Mouse (Mus musculus) bone marrow, adult 2 months (tissue): ENCODE data around the gene Olfr150. TPM values are rescaled to one million over a fixed set of nuclear protein-coding genes. Genes with fewer than 3 reads are reported as not detected.
"Not testable (repeated sequence)": the region's sequence is repeated elsewhere in the genome, so short reads cannot be mapped to it uniquely, and the experiment has no call there.

Source experiments
- H3K27ac ChIP-seq: fragments of 200-500 bp; 2 replicates; pipeline ENCODE4 v1.5.1; 2012; ENCODE audit warnings: low read depth, mild to moderate bottlenecking, control low read depth, inconsistent platforms, low read length; ENCODE audit not compliant: control insufficient read depth, poor library complexity, insufficient read depth
- H3K4me1 ChIP-seq: fragments of 200-500 bp; 2 replicates; pipeline ENCODE4 v1.6.1; 2011; ENCODE audit warnings: low read length; ENCODE audit not compliant: control insufficient read depth, insufficient read depth
- H3K4me3 ChIP-seq: fragments of 200-500 bp; replicated peaks from 2 replicates; pipeline ENCODE3; 2011; ENCODE audit warnings: mild to moderate bottlenecking, low read depth, low read length, control low read depth; ENCODE audit not compliant: control insufficient read depth
- CTCF ChIP-seq: fragments of 200-500 bp; IDR thresholded peaks from 2 replicates; pipeline ENCODE4 v1.5.1; 2011; ENCODE audit warnings: low read length, control low read depth; ENCODE audit not compliant: control insufficient read depth, insufficient read depth
- POLR2A ChIP-seq: fragments of 200-500 bp; IDR thresholded peaks from 2 replicates; pipeline ENCODE4 v1.6.1; 2011; ENCODE audit warnings: low read depth, mild to moderate bottlenecking, control low read depth, low read length, borderline replicate concordance; ENCODE audit not compliant: control insufficient read depth
- WGBS: fragments of 180-500 bp; shearing (Covaris S2); methylation state at CpG from one replicate; pipeline ENCODE4 v1.1.7; 2018; 5-methylcytosine and 5-hydroxymethylcytosine counted together
- polyA plus RNA-seq: library from polyadenylated mRNA; stranded (reverse); fragments of >200 nt; gene quantifications from 2 replicates; pipeline ENCODE4 v1.2.4, GENCODE M21; 2011; ENCODE audit warnings: low replicate concordance; ENCODE audit not compliant: missing spikeins, insufficient read depth, insufficient read length

Gene Olfr150
- polyA plus RNA-seq: 1.1 and 5.3 TPM in 2 replicates

DNA sequence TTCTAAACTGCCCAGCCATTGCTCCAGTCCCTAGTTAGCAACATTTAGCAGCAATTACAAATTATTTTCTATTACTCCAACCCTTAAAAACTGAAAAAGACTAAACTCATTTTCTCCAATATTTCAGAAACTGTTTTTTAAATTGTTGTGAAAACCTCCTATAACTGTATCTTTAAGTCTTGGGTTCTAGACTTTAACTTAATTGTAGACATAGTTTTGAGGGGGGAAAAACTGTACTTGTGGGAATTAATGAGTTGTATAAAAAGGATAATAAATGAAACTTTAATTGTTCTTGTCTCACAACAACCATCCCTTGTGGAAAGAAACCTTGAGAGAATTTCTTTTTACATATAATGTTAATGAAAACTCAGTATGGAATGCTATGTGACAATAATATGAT lies at the start of gene Olfr150:
TSS of gene Olfr150 (plus strand) at position 301 of the 400 bp plus-strand sequence.
- Histone ChIP-seq H3K4me1 (no peaks in the 10 kb centered on the region), H3K4me3 (no peak within 1 kb of the TSS), H3K27ac (no peak within 1 kb of the TSS)
- TF ChIP-seq CTCF (no peak), POLR2A (no peak)

DNA sequence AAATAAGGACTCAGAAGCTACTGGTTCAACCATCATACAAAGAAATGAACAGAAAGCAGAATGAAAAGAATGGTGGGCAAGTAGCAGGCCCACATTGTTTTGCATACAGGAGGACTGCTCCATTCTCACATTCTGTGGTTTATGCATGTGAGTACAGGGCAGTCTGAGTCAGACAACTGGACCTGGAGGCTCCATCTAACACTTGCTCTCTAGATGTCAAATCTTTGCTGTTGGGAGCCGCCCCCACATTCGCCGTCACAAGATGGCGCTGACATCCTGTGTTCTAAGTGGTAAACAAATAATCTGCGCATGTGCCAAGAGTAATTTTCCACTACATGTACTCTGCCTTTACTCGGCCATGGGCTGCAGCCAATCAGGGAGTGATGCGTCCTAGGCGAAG lies 29.7 kb upstream of the Olfr150 start:
- not testable (repeated sequence) for H3K27ac ChIP-seq, H3K4me3 ChIP-seq, H3K4me1 ChIP-seq
- WGBS: 88% methylated on average over 8 of the region's 8 CpGs

- TF ChIP-seq CTCF (no peak), POLR2A (no peak)
- Histone ChIP-seq H3K4me1 (no peaks in the 10 kb centered on the region), H3K27ac (no peak within 1 kb of the TSS), H3K4me3 (no peak within 1 kb of the TSS)
Measured at GRCm38 (mm10) chr9:39707017-39707416, 23.8 kb upstream of the Olfr150 start, which contains the start of gene Olfr149. Gene Olfr149, minus strand, starts transcription at chr9:39707117.

DNA sequence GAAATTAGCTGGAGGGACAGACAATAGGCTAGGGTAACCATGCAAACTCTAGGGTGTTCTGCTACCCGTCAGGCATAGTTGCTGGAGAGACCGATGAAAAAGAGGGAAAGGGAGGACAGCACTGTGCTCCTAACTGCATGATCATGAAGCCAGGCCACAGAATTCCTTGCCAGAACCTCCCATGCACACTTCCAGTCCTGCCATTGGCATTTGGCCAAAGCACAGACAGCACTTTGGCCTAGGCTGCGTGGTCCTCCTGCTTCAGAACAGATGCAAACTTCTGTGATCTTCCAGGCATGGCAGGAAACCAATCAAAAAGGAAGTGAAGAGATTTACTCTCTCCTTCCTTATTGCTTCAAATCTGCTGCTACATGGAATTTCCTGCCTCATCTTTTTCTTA lies 21.8 kb upstream of the Olfr150 start:
- H3K4me3 ChIP-seq: no peak overlapping the region
- H3K4me1 ChIP-seq: no peaks in the 10 kb centered on the region
- WGBS: 39% methylated on average over 3 of the region's 3 CpGs
- TF ChIP-seq POLR2A (no peak), CTCF (no peak)
- no peak overlapping the region for H3K27ac ChIP-seq

DNA sequence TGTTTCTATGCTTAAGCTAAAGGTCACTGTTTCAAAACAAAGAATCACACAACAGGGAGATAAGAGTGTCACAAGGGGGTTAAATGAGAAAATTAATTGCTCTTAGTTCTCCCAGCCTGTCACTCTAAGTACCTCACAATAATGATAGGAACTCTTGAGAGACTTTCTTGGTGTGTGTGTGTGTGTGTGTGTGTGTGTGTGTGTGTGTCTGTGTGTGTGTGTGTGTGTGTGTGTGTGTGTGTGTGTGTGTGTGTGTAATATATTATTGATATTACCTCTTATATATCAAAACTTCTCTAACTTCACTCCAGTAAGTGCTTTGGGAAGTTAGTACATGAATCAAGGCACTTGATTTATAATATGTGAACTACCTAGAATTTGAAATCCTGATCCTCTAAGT lies 19.7 kb upstream of the Olfr150 start, which contains the start of gene Olfr965:
TSS of gene Olfr965 (plus strand) at position 301 of the 400 bp plus-strand sequence.
- TF ChIP-seq POLR2A (no peak), CTCF (no peak)
- no peaks in the 10 kb centered on the region for H3K4me1 ChIP-seq
- no peak within 1 kb of the TSS for H3K27ac ChIP-seq
- no peak within 1 kb of the TSS for H3K4me3 ChIP-seq

DNA sequence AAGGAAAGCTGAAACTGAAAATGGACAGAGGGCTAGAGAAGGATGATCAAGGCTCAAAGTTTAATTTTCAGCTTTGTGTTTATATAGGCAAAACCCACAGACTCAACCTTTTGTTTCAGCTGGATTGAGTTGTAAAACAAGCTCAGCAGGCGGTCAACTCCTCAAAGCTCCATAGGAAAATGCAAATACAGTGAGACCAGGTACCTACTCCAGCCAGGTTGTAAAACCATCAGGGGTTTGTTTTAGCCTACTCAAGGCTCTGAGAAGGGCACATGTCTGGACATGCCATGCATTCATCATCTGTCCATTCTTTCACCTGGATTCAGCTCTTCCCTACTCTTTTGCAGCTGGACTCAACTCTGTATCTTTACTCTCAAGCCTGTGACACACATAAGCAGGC lies 10.0 kb downstream of the Olfr150 start:
- Histone ChIP-seq H3K4me1 (no peaks in the 10 kb centered on the region), H3K4me3 (no peak overlapping the region), H3K27ac (no peak overlapping the region)
- WGBS: 80% methylated on average over 1 of the region's 1 CpGs
- TF ChIP-seq CTCF (no peak), POLR2A (no peak)

DNA sequence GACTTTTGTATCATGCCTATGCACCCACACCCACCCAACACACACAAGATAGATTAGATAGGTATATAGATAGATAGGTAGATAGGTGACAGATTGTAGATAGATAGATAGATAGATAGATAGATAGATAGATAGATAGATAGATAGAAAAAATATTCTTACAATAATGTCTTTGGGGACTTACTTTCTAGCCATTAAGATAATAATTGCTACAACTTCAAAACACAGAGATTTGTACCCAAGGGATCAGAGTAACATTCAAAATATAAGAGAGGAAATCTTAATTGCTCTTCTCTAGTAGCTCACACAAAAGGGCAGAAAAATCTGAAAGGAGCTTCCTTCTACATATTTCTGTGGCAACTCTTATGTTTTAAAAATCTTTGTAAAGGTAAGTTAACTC lies 15.2 kb downstream of the Olfr150 start, which contains the start of gene Olfr967:
TSS of gene Olfr967 (plus strand) at position 301 of the 400 bp plus-strand sequence.
- H3K4me1 ChIP-seq: no peaks in the 10 kb centered on the region
- no peak within 1 kb of the TSS for H3K27ac ChIP-seq
- TF ChIP-seq CTCF (no peak), POLR2A (no peak)
- no peak within 1 kb of the TSS for H3K4me3 ChIP-seq

GRCm38 (mm10) chr9:39746428-39746827 lies 15.7 kb downstream of the Olfr150 start:
- WGBS: 77% methylated on average over 1 of the region's 1 CpGs
- no peak overlapping the region for H3K4me3 ChIP-seq
- H3K4me1 ChIP-seq: no peaks in the 10 kb centered on the region
- TF ChIP-seq POLR2A (no peak), CTCF (no peak)
- H3K27ac ChIP-seq: no peak overlapping the region

GRCm38 (mm10) chr9:39783153-39783552 lies 52.4 kb downstream of the Olfr150 start, which contains the start of gene Olfr968:
Gene Olfr968, minus strand, starts transcription at chr9:39783253.
- H3K27ac ChIP-seq: no peak within 1 kb of the TSS
- no peak for TF ChIP-seq CTCF
- no peak for TF ChIP-seq POLR2A
- no peaks in the 10 kb centered on the region for H3K4me1 ChIP-seq
- H3K4me3 ChIP-seq: no peak within 1 kb of the TSS
- WGBS: 65% methylated on average over 1 of the region's 1 CpGs

Other genes with a start within 250 kb of the Olfr150 start
- not detected in 2 replicates for gene Olfr44, start 237.0 kb upstream of the Olfr150 start, polyA plus RNA-seq
- gene Olfr957, start 215.2 kb upstream of the Olfr150 start, polyA plus RNA-seq: not detected in 2 replicates
- gene Olfr958, start 176.9 kb upstream of the Olfr150 start, polyA plus RNA-seq: not detected in 2 replicates
- gene Olfr959, start 155.4 kb upstream of the Olfr150 start, polyA plus RNA-seq: not detected in 2 replicates
- 0.35 TPM in 1 of 2 replicates, not detected in the other for gene AW551984, start 126.6 kb upstream of the Olfr150 start, polyA plus RNA-seq
- gene Olfr148, start 120.3 kb upstream of the Olfr150 start, polyA plus RNA-seq: not detected in 2 replicates
- gene Olfr960, start 109.6 kb upstream of the Olfr150 start, polyA plus RNA-seq: not detected in 2 replicates
- gene Olfr961, start 85.9 kb upstream of the Olfr150 start, polyA plus RNA-seq: not detected in 2 replicates
- gene Olfr963, start 63.8 kb upstream of the Olfr150 start, polyA plus RNA-seq: not detected in 2 replicates
- gene Olfr149, start 23.9 kb upstream of the Olfr150 start, polyA plus RNA-seq: not detected in 2 replicates
- not detected in 2 replicates for gene Olfr965, start 19.6 kb upstream of the Olfr150 start, polyA plus RNA-seq
- not detected in 2 replicates for gene Olfr967, start 15.3 kb downstream of the Olfr150 start, polyA plus RNA-seq
- gene Olfr968, start 52.3 kb downstream of the Olfr150 start, polyA plus RNA-seq: not detected in 2 replicates
- not detected in 2 replicates for gene Olfr969, start 60.0 kb downstream of the Olfr150 start, polyA plus RNA-seq
- gene Olfr970, start 77.9 kb downstream of the Olfr150 start, polyA plus RNA-seq: not detected in 2 replicates
- gene Olfr971, start 105.9 kb downstream of the Olfr150 start, polyA plus RNA-seq: 0.65 TPM in 1 of 2 replicates, not detected in the other
- gene Olfr972, start 135.4 kb downstream of the Olfr150 start, polyA plus RNA-seq: not detected in 2 replicates
- gene Olfr229, start 176.4 kb downstream of the Olfr150 start, polyA plus RNA-seq: not detected in 2 replicates
- gene Olfr974, start 206.5 kb downstream of the Olfr150 start, polyA plus RNA-seq: not detected in 2 replicates
- not detected in 2 replicates for gene Olfr975, start 221.1 kb downstream of the Olfr150 start, polyA plus RNA-seq
- not detected in 2 replicates for gene Olfr976, start 230.2 kb downstream of the Olfr150 start, polyA plus RNA-seq